Comparison of ENCODE assay signal across 33 mouse cellular contexts in the genomic region with DNA sequence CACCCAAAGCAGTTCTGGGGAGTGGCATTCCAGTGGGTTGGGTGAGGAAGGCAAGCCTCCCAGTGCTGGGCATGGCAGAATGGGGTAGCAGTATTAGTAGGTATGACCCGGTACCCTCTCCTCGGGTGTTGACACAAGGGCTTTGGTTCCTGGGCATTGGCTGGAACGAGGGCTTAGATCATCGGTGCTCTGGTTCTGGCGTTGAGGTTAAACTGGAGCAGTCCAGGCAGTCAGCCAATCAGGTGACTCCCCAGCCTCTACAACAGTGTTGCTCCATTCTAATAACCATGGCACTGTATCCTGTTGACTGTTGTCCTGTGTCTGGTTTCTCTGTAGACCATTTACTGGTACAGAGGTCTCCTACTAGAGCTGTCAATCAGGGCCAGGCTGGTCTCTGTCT. TPM values are rescaled to one million over a fixed set of nuclear protein-coding genes. Genes with fewer than 3 reads are reported as not detected.
DNase-seq lines count a peak whose midpoint lies in the region; ATAC-seq and TF ChIP-seq lines count a peak whose summit lies in the region.
"Had no signal": no experiment of that assay in that cellular context is flagged by ENCODE, and none has a peak within 500 bp of the region (broad histone marks: within the 10 kb centered on the region; RNA-seq: fewer than 3 reads in every experiment).

No protein-coding gene starts in this region.

- peak; percentile 45 to 64 for DNase-seq in adrenal gland, postnatal 36 days
- no peak for DNase-seq in adrenal gland, adult 18-20 months (ENCODE audit: low spot score in 2 of 2)
- peak in 1 of 2 experiments; percentile 61 for DNase-seq in heart, adult 2 months
- no peak for DNase-seq in liver, postnatal 0 days
- no peak for DNase-seq in c-Kit-positive CD71-positive TER-119-positive erythroid progenitor cells, embryonic 14.5 days (ENCODE audit: low spot score)
- DNase-seq: cerebellum, adult 2 months; cerebellum, postnatal 14 days; forebrain, postnatal 0 days; gastrocnemius, postnatal 25 days; kidney, adult 11 months; liver, embryonic 13.5 days; lung, adult 2 months; lung, postnatal 10 days; midbrain, embryonic 14.5 days; thymus, adult 2 months; thymus, postnatal 36 days had no signal

- H3K4me3 ChIP-seq in heart, adult 2 months: no peak overlapping the region
- H3K4me3 ChIP-seq in heart, embryonic 11.5 days (ENCODE audit: low read depth, low read length): no peak overlapping the region
- no peak overlapping the region for H3K4me3 ChIP-seq in liver, postnatal 0 days (ENCODE audit: low read depth, low read length)
- no peak overlapping the region for H3K4me3 ChIP-seq in liver, embryonic 12.5 days
- H3K4me3 ChIP-seq: embryonic facial prominence, embryonic 15.5 days; forebrain, embryonic 12.5 days; kidney, embryonic 15.5 days; layer of hippocampus, adult 2 months; left cerebral cortex, adult 2 months; limb, embryonic 12.5 days; liver, embryonic 13.5 days had no signal

- no peaks in the 10 kb centered on the region for H3K79me2 ChIP-seq in heart, adult 2 months (replicated peaks; ENCODE audit: control insufficient read depth, insufficient read depth, low read length)

- no peak for TF ChIP-seq EP300 in heart, adult 2 months (IDR thresholded peaks at IDR 0.05; ENCODE audit: insufficient read depth, low read depth, low read length)
- TF ChIP-seq EP300 in liver, postnatal 0 days (IDR thresholded peaks at IDR 0.05; ENCODE audit: low read depth): no peak

- peak overlapping the region; percentile 49 for H3K27ac ChIP-seq in heart, adult 2 months
- H3K27ac ChIP-seq in heart, embryonic 11.5 days (ENCODE audit: low read depth, low read length): no peak overlapping the region
- H3K27ac ChIP-seq in liver, postnatal 0 days (ENCODE audit: low read depth): no peak overlapping the region
- H3K27ac ChIP-seq in liver, embryonic 12.5 days: no peak overlapping the region
- H3K27ac ChIP-seq: embryonic facial prominence, embryonic 15.5 days; forebrain, embryonic 12.5 days; hindbrain, embryonic 14.5 days; kidney, embryonic 15.5 days; layer of hippocampus, adult 2 months; left cerebral cortex, adult 2 months; limb, embryonic 12.5 days; liver, embryonic 13.5 days; macrophage had no signal

- no peak overlapping the region for H3K9ac ChIP-seq in heart, adult 2 months (ENCODE audit: low read depth, low read length)
- no peak overlapping the region for H3K9ac ChIP-seq in heart, embryonic 11.5 days (ENCODE audit: low read depth, low read length)
- H3K9ac ChIP-seq in liver, postnatal 0 days (replicated peaks): no peak overlapping the region
- no peak overlapping the region for H3K9ac ChIP-seq in liver, embryonic 12.5 days
- H3K9ac ChIP-seq: embryonic facial prominence, embryonic 15.5 days; forebrain, embryonic 12.5 days; forebrain, postnatal 0 days; hindbrain, embryonic 14.5 days; kidney, embryonic 15.5 days; limb, embryonic 12.5 days; liver, embryonic 13.5 days had no signal

- TF ChIP-seq POLR2A in heart, adult 2 months (IDR thresholded peaks at IDR 0.05; ENCODE audit: insufficient read depth, low read depth, low read length): no peak

- H3K27me3 ChIP-seq in heart, adult 2 months (ENCODE audit: control insufficient read depth, insufficient read depth, low read length): no peaks in the 10 kb centered on the region
- 0 out of 2 replicates have a peak, but pooled peaks cover 7% of the 10 kb centered on the region for H3K27me3 ChIP-seq in heart, embryonic 11.5 days (ENCODE audit: control insufficient read depth, insufficient read depth, low read length)
- no peaks in the 10 kb centered on the region for H3K27me3 ChIP-seq in liver, postnatal 0 days (ENCODE audit: insufficient read depth, low read length)
- peaks cover 54% of the 10 kb centered on the region for H3K27me3 ChIP-seq in liver, embryonic 12.5 days (replicated peaks)
- H3K27me3 ChIP-seq: kidney, embryonic 15.5 days had no signal

- no peak for TF ChIP-seq CTCF in heart, adult 2 months (IDR thresholded peaks at IDR 0.05)
- no peak for TF ChIP-seq CTCF in liver, postnatal 0 days (IDR thresholded peaks at IDR 0.05; ENCODE audit: low read depth)

- H3K4me2 ChIP-seq in heart, embryonic 11.5 days: no peak overlapping the region
- no peak overlapping the region for H3K4me2 ChIP-seq in liver, postnatal 0 days (ENCODE audit: low read depth, low read length)
- H3K4me2 ChIP-seq in liver, embryonic 12.5 days: no peak overlapping the region
- H3K4me2 ChIP-seq: embryonic facial prominence, embryonic 15.5 days; forebrain, embryonic 12.5 days; hindbrain, embryonic 14.5 days; kidney, embryonic 15.5 days; limb, embryonic 12.5 days; liver, embryonic 13.5 days had no signal

- H3K9me3 ChIP-seq in heart, embryonic 11.5 days (replicated peaks; ENCODE audit: control insufficient read depth, low read length): no peaks in the 10 kb centered on the region
- H3K9me3 ChIP-seq in liver, postnatal 0 days (ENCODE audit: low read length): no peaks in the 10 kb centered on the region
- H3K9me3 ChIP-seq in liver, embryonic 12.5 days (replicated peaks): no peaks in the 10 kb centered on the region
- H3K9me3 ChIP-seq: embryonic facial prominence, embryonic 15.5 days; forebrain, embryonic 12.5 days; kidney, embryonic 15.5 days; limb, embryonic 12.5 days; liver, embryonic 13.5 days had no signal

- no peaks in the 10 kb centered on the region for H3K36me3 ChIP-seq in heart, adult 2 months (ENCODE audit: control insufficient read depth, insufficient read depth, low read length)
- no peaks in the 10 kb centered on the region for H3K36me3 ChIP-seq in heart, embryonic 11.5 days (ENCODE audit: control insufficient read depth, insufficient read depth, low read length)
- H3K36me3 ChIP-seq in liver, postnatal 0 days (replicated peaks; ENCODE audit: insufficient read depth, low read length): no peaks in the 10 kb centered on the region
- no peaks in the 10 kb centered on the region for H3K36me3 ChIP-seq in liver, embryonic 12.5 days
- H3K36me3 ChIP-seq: embryonic facial prominence, embryonic 15.5 days; forebrain, embryonic 12.5 days; kidney, embryonic 15.5 days; limb, embryonic 12.5 days; liver, embryonic 13.5 days had no signal

- WGBS in heart, adult 2 months: 54% methylated on average over 5 of the region's 5 CpGs
- WGBS in heart, embryonic 11.5 days (ENCODE audit: insufficient replicate concordance): 84% methylated on average over 5 of the region's 5 CpGs
- 80% methylated on average over 5 of the region's 5 CpGs for WGBS in liver, postnatal 0 days (ENCODE audit: insufficient replicate concordance)
- 61% methylated on average over 5 of the region's 5 CpGs for WGBS in liver, embryonic 12.5 days (ENCODE audit: insufficient replicate concordance)

- intact Hi-C loops in heart, adult 2 months (cut with DNase I): no loop called here

- H3K4me1 ChIP-seq in heart, adult 2 months (ENCODE audit: control insufficient read depth, insufficient read depth, low read length): no peaks in the 10 kb centered on the region; the same call in 1 of the 2 replicates
- peaks cover 9% of the 10 kb centered on the region for H3K4me1 ChIP-seq in heart, embryonic 11.5 days (ENCODE audit: control insufficient read depth, insufficient read depth, low read length)
- H3K4me1 ChIP-seq in liver, postnatal 0 days (ENCODE audit: insufficient read depth): no peaks in the 10 kb centered on the region
- no peaks in the 10 kb centered on the region for H3K4me1 ChIP-seq in liver, embryonic 12.5 days
- H3K4me1 ChIP-seq: embryonic facial prominence, embryonic 15.5 days; forebrain, embryonic 12.5 days; kidney, embryonic 15.5 days; limb, embryonic 12.5 days; liver, embryonic 13.5 days had no signal

- ATAC-seq in heart, embryonic 11.5 days (replicated peaks; ENCODE audit: insufficient number of reproducible peaks, low FRiP score, low TSS enrichment): no peak
- ATAC-seq in liver, postnatal 0 days: 0 out of 2 replicates have a peak, but pooled peaks have one; percentile 19
- ATAC-seq in liver, embryonic 12.5 days: no peak
- ATAC-seq: activated CD4-positive, CD25-positive, alpha-beta regulatory T cell, adult 4 months; CD4-positive, CD25-positive, alpha-beta regulatory T cell, adult 4 months; forebrain, postnatal 0 days; inflammation-experienced regulatory T-cells, adult 6 months had no signal

RNA-seq across cellular contexts. Expression of a gene that starts 5.0 kb away (rescaled TPM):
- not detected for total RNA-seq in adrenal gland, postnatal 36 days (2021)
- not detected for total RNA-seq in adrenal gland, adult 18-20 months (2021)
- not detected for total RNA-seq in heart, adult 2 months (2021)
- not detected in 2 replicates for polyA plus RNA-seq in heart, adult 2 months (2012; rRNA removed)
- not detected in 2 replicates for polyA plus RNA-seq in heart, embryonic 11.5 days (2014; fragmentation: Nextera tagmentation; extraction: Ambion mirVana)
- polyA plus RNA-seq in liver, postnatal 0 days (2015; fragmentation: Nextera tagmentation; extraction: Ambion mirVana): not detected in 2 replicates
- 0.08 TPM in 1 of 2 replicates, not detected in the other for polyA plus RNA-seq in liver, embryonic 12.5 days (2016; fragmentation: Nextera tagmentation; extraction: Ambion mirVana)
- total RNA-seq: forebrain, postnatal 0 days; heart, postnatal 36 days; monocyte, adult 5-6 weeks had no signal
- polyA plus RNA-seq: activated CD4-positive, CD25-positive, alpha-beta regulatory T cell, adult 4 months; CD4-positive, CD25-positive, alpha-beta regulatory T cell, adult 4 months; heart, embryonic 14.5 days; hindbrain, embryonic 14.5 days; inflammation-experienced regulatory T-cells, adult 6 months; kidney, embryonic 15.5 days; liver, embryonic 13.5 days; lung, adult 2 months; macrophage; neural tube, embryonic 14.5 days had no signal

RNA-seq across cellular contexts. Expression of a gene that starts 12.6 kb away (rescaled TPM):
- total RNA-seq in adrenal gland, postnatal 36 days (2021): 10 to 100 TPM; 11.4 to 12.5 TPM
- total RNA-seq in adrenal gland, adult 18-20 months (2021): 10 to 100 TPM; 11.9 to 15.5 TPM
- total RNA-seq in heart, adult 2 months (2021): 1 to 10 TPM; 3.6 to 3.7 TPM
- 6.5 and 8.7 TPM in 2 replicates for polyA plus RNA-seq in heart, adult 2 months (2012; rRNA removed)
- 7.1 and 8.0 TPM in 2 replicates for polyA plus RNA-seq in heart, embryonic 11.5 days (2014; fragmentation: Nextera tagmentation; extraction: Ambion mirVana)
- polyA plus RNA-seq in liver, postnatal 0 days (2015; fragmentation: Nextera tagmentation; extraction: Ambion mirVana): 2.4 and 2.7 TPM in 2 replicates
- 10.2 and 10.7 TPM in 2 replicates for polyA plus RNA-seq in liver, embryonic 12.5 days (2016; fragmentation: Nextera tagmentation; extraction: Ambion mirVana)

RNA-seq across cellular contexts. Expression of a gene that starts 17.9 kb away (rescaled TPM):
- under 1 TPM; 0.30 to 0.33 TPM for total RNA-seq in adrenal gland, postnatal 36 days (2021)
- under 1 TPM; 0.60 to 0.61 TPM for total RNA-seq in adrenal gland, adult 18-20 months (2021)
- total RNA-seq in heart, adult 2 months (2021): under 1 TPM; 0.05 to 0.23 TPM
- polyA plus RNA-seq in heart, adult 2 months (2012; rRNA removed): 0.33 and 0.41 TPM in 2 replicates
- not detected in 2 replicates for polyA plus RNA-seq in heart, embryonic 11.5 days (2014; fragmentation: Nextera tagmentation; extraction: Ambion mirVana)
- not detected in 2 replicates for polyA plus RNA-seq in liver, postnatal 0 days (2015; fragmentation: Nextera tagmentation; extraction: Ambion mirVana)
- not detected in 2 replicates for polyA plus RNA-seq in liver, embryonic 12.5 days (2016; fragmentation: Nextera tagmentation; extraction: Ambion mirVana)
- total RNA-seq: monocyte, adult 5-6 weeks had no signal
- polyA plus RNA-seq: activated CD4-positive, CD25-positive, alpha-beta regulatory T cell, adult 4 months; CD4-positive, CD25-positive, alpha-beta regulatory T cell, adult 4 months; heart, embryonic 14.5 days; inflammation-experienced regulatory T-cells, adult 6 months; liver, embryonic 13.5 days; macrophage had no signal

RNA-seq across cellular contexts. Expression of a gene that starts 42.6 kb away (rescaled TPM):
- total RNA-seq in adrenal gland, postnatal 36 days (2021): under 1 TPM in 1 of 2 experiments, not detected in 1; 0.10 TPM
- not detected for total RNA-seq in adrenal gland, adult 18-20 months (2021)
- total RNA-seq in heart, adult 2 months (2021): not detected
- 0.12 and 0.39 TPM in 2 replicates for polyA plus RNA-seq in heart, adult 2 months (2012; rRNA removed)
- 0.26 and 0.38 TPM in 2 replicates for polyA plus RNA-seq in heart, embryonic 11.5 days (2014; fragmentation: Nextera tagmentation; extraction: Ambion mirVana)
- polyA plus RNA-seq in liver, postnatal 0 days (2015; fragmentation: Nextera tagmentation; extraction: Ambion mirVana): 0.07 TPM in 1 of 2 replicates, not detected in the other
- polyA plus RNA-seq in liver, embryonic 12.5 days (2016; fragmentation: Nextera tagmentation; extraction: Ambion mirVana): 0.11 and 0.13 TPM in 2 replicates
- total RNA-seq: forebrain, postnatal 0 days; gastrocnemius, postnatal 25 days; heart, postnatal 36 days; monocyte, adult 5-6 weeks had no signal
- polyA plus RNA-seq: activated CD4-positive, CD25-positive, alpha-beta regulatory T cell, adult 4 months; CD4-positive, CD25-positive, alpha-beta regulatory T cell, adult 4 months; inflammation-experienced regulatory T-cells, adult 6 months; limb, embryonic 12.5 days; macrophage had no signal

RNA-seq across cellular contexts. Expression of a gene that starts 42.6 kb away (rescaled TPM):
- 10 to 100 TPM; 22.7 to 52.4 TPM for total RNA-seq in adrenal gland, postnatal 36 days (2021)
- 10 to 100 TPM; 22.3 to 45.4 TPM for total RNA-seq in adrenal gland, adult 18-20 months (2021)
- total RNA-seq in heart, adult 2 months (2021): 10 to 100 TPM; 17.6 to 20.4 TPM
- polyA plus RNA-seq in heart, adult 2 months (2012; rRNA removed): 11.9 and 15.6 TPM in 2 replicates
- 36.3 and 37.3 TPM in 2 replicates for polyA plus RNA-seq in heart, embryonic 11.5 days (2014; fragmentation: Nextera tagmentation; extraction: Ambion mirVana)
- polyA plus RNA-seq in liver, postnatal 0 days (2015; fragmentation: Nextera tagmentation; extraction: Ambion mirVana): 11.7 and 12.5 TPM in 2 replicates
- polyA plus RNA-seq in liver, embryonic 12.5 days (2016; fragmentation: Nextera tagmentation; extraction: Ambion mirVana): 25.0 and 25.5 TPM in 2 replicates

Comparison
In these comparisons a context has a peak if more than half of its experiments do, and no peak if none do; other contexts are left out.
1. DNase-seq: peak in adrenal gland, postnatal 36 days (2 of 2); none in adrenal gland, adult 18-20 months (0 of 2), liver, postnatal 0 days (single experiment) and c-Kit-positive CD71-positive TER-119-positive erythroid progenitor cells, embryonic 14.5 days (single experiment).